Mouse (Mus musculus): ENCODE data around the gene Svep1.

GRCm38 (mm10) chr4:58201703-58202102 lies 5.0 kb downstream of the Svep1 start:
- TF ChIP-seq CEBPB (IDR thresholded peaks at IDR 0.05; ENCODE audit: insufficient read depth, poor library complexity, severe bottlenecking): no peak
- TF ChIP-seq POLR2AphosphoS2 (IDR thresholded peaks at IDR 0.05; ENCODE audit: insufficient read length, low read depth): no peak
- TF ChIP-seq POLR2A (IDR thresholded peaks at IDR 0.05; ENCODE audit: insufficient read length, low read depth): no peak
- TF ChIP-seq TCF12 (IDR thresholded peaks at IDR 0.05; ENCODE audit: insufficient read depth, poor library complexity, severe bottlenecking): no peak
- no peak for TF ChIP-seq USF1 (IDR thresholded peaks at IDR 0.05; ENCODE audit: low read depth)
- TF ChIP-seq SRF (IDR thresholded peaks at IDR 0.05; ENCODE audit: control insufficient read depth, insufficient read length, low read depth): no peak
- TF ChIP-seq MAX (IDR thresholded peaks at IDR 0.05; ENCODE audit: low read depth): no peak
- no peak for TF ChIP-seq E2F4 (IDR thresholded peaks at IDR 0.05; ENCODE audit: insufficient read depth)
- TF ChIP-seq REST (IDR thresholded peaks at IDR 0.05; ENCODE audit: insufficient read depth, insufficient read length): no peak
